Comparison of ENCODE assay signal across 15 mouse cellular contexts in genomic region chr6:100934424-100934823, GRCm38 (mm10).
"Had no signal": no experiment of that assay in that cellular context is flagged by ENCODE, and none has a peak within 500 bp of the region (broad histone marks: within the 10 kb centered on the region; RNA-seq: fewer than 3 reads in every experiment).

No protein-coding gene starts in this region.

- H3K27me3 ChIP-seq: neural tube, embryonic 12.5 days; neural tube, embryonic 13.5 days; neural tube, embryonic 15.5 days; stomach, embryonic 15.5 days had no signal

- DNase-seq: retina, postnatal 1 day; right cerebral cortex, adult 18-20 months; right cerebral cortex, postnatal 14 days; right cerebral cortex, postnatal 25 days; right cerebral cortex, postnatal 4 days; spleen, adult 18-20 months; thymus, adult 18-20 months; thymus, adult 2 months; thymus, postnatal 25 days; thymus, postnatal 36 days; thymus, postnatal 4 days had no signal

- H3K4me3 ChIP-seq: neural tube, embryonic 12.5 days; neural tube, embryonic 13.5 days; neural tube, embryonic 15.5 days; stomach, embryonic 15.5 days had no signal

- H3K36me3 ChIP-seq: neural tube, embryonic 12.5 days; neural tube, embryonic 13.5 days; neural tube, embryonic 15.5 days; stomach, embryonic 15.5 days had no signal

- H3K4me2 ChIP-seq: neural tube, embryonic 12.5 days; neural tube, embryonic 13.5 days; neural tube, embryonic 15.5 days; stomach, embryonic 15.5 days had no signal
